Mouse (Mus musculus) heart, embryonic 10.5 days (tissue): ENCODE measurements around the gene Rftn1. TPM values are rescaled to one million over a fixed set of nuclear protein-coding genes. Genes with fewer than 3 reads are reported as not detected.
"Not testable (repeated sequence)": the region's sequence is repeated elsewhere in the genome, so short reads cannot be mapped to it uniquely, and the experiment has no call there.

Source experiments
- DNase-seq: peaks from one replicate; pipeline ENCODE4 v3.0.0-alpha.2; 2017; ENCODE audit warnings: low spot score
- H3K27ac ChIP-seq: fragments of 300-500 bp; sonication (generic); 2 replicates; pipeline ENCODE4 v1.5.1; 2016; ENCODE audit warnings: mild to moderate bottlenecking
- H3K27me3 ChIP-seq: fragments of 300-500 bp; sonication (generic); 2 replicates; pipeline ENCODE4 v1.6.1; 2016; ENCODE audit warnings: mild to moderate bottlenecking; ENCODE audit not compliant: poor library complexity, insufficient read depth, severe bottlenecking
- H3K36me3 ChIP-seq: fragments of 300-500 bp; sonication (generic); 2 replicates; pipeline ENCODE4 v1.6.1; 2016; ENCODE audit warnings: mild to moderate bottlenecking, moderate library complexity
- H3K4me1 ChIP-seq: fragments of 300-500 bp; sonication (generic); 2 replicates; pipeline ENCODE4 v1.6.1; 2016; ENCODE audit warnings: mild to moderate bottlenecking
- H3K4me3 ChIP-seq: fragments of 300-500 bp; sonication (generic); 2 replicates; pipeline ENCODE4 v1.5.1; 2016; ENCODE audit warnings: mild to moderate bottlenecking, moderate library complexity
- H3K9me3 ChIP-seq: fragments of 300-500 bp; sonication (generic); 2 replicates; pipeline ENCODE4 v1.6.1; 2016; ENCODE audit warnings: mild to moderate bottlenecking, moderate library complexity
- WGBS: fragments of 180-500 bp; shearing (Covaris S2); methylation state at CpG from one replicate; pipeline ENCODE4 v1.1.7; 2016; 5-methylcytosine and 5-hydroxymethylcytosine counted together
- polyA plus RNA-seq: library from polyadenylated mRNA; unstranded; fragments of >200 nt; fragmentation: Nextera tagmentation; extraction: Ambion mirVana; gene quantifications from 2 replicates; pipeline ENCODE4 v1.2.1, GENCODE M21; 2016

Gene Rftn1
- polyA plus RNA-seq, 1 experiment from 2014 or later: 9.2 TPM

GRCm38 (mm10) chr17:50128392-50128791, 62.1 kb downstream of the Rftn1 start:
- WGBS: 78% methylated on average over 3 of the region's 3 CpGs
- Histone ChIP-seq H3K9me3 (no peaks in the 10 kb centered on the region), H3K27ac (no peak overlapping the region), H3K4me1 (peaks cover 20% of the 10 kb centered on the region), H3K36me3 (no peaks in the 10 kb centered on the region), H3K27me3 (no peaks in the 10 kb centered on the region), H3K4me3 (no peak overlapping the region)
- DNase-seq: no peak

- no peak overlapping the region for H3K4me3 ChIP-seq
- H3K27ac ChIP-seq: no peak overlapping the region
- peaks cover 30% of the 10 kb centered on the region for H3K4me1 ChIP-seq
- no peaks in the 10 kb centered on the region for H3K36me3 ChIP-seq
- H3K27me3 ChIP-seq: no peaks in the 10 kb centered on the region
- DNase-seq: no peak
- WGBS: 84% methylated on average over 9 of the region's 9 CpGs
- H3K9me3 ChIP-seq: no peaks in the 10 kb centered on the region
These were observed 63.2 kb downstream of the Rftn1 start for GRCm38 (mm10) chr17:50127045-50127813.

GRCm38 (mm10) chr17:50126545-50126944, 63.9 kb downstream of the Rftn1 start:
- DNase-seq: no peak
- Histone ChIP-seq H3K27me3 (no peaks in the 10 kb centered on the region), H3K9me3 (no peaks in the 10 kb centered on the region), H3K36me3 (no peaks in the 10 kb centered on the region), H3K4me1 (peaks cover 30% of the 10 kb centered on the region), H3K4me3 (no peak overlapping the region), H3K27ac (no peak overlapping the region)
- 71% methylated on average over 2 of the region's 2 CpGs for WGBS

- no peak for DNase-seq
- peaks cover 31% of the 10 kb centered on the region for H3K4me1 ChIP-seq
- no peaks in the 10 kb centered on the region for H3K9me3 ChIP-seq
- H3K4me3 ChIP-seq: no peak overlapping the region
- no peak overlapping the region for H3K27ac ChIP-seq
- H3K36me3 ChIP-seq: no peaks in the 10 kb centered on the region
- H3K27me3 ChIP-seq: no peaks in the 10 kb centered on the region
- WGBS: 80% methylated on average over 5 of the region's 5 CpGs
These were observed 64.6 kb downstream of the Rftn1 start for GRCm38 (mm10) chr17:50125900-50126299.

GRCm38 (mm10) chr17:50125245-50125798, 65.2 kb downstream of the Rftn1 start:
- no peak overlapping the region for H3K27ac ChIP-seq
- H3K4me1 ChIP-seq: peaks cover 34% of the 10 kb centered on the region
- DNase-seq: no peak
- no peaks in the 10 kb centered on the region for H3K27me3 ChIP-seq
- no peaks in the 10 kb centered on the region for H3K36me3 ChIP-seq
- H3K4me3 ChIP-seq: no peak overlapping the region
- 81% methylated on average over 3 of the region's 3 CpGs for WGBS
- H3K9me3 ChIP-seq: no peaks in the 10 kb centered on the region

- WGBS: 63% methylated on average over 4 of the region's 4 CpGs
- no peak for DNase-seq
- no peaks in the 10 kb centered on the region for H3K27me3 ChIP-seq
- peaks cover 35% of the 10 kb centered on the region for H3K4me1 ChIP-seq
- no peaks in the 10 kb centered on the region for H3K36me3 ChIP-seq
- H3K4me3 ChIP-seq: no peak overlapping the region
- H3K27ac ChIP-seq: no peak overlapping the region
- H3K9me3 ChIP-seq: no peaks in the 10 kb centered on the region
These were observed 65.8 kb downstream of the Rftn1 start for GRCm38 (mm10) chr17:50124708-50125107.

GRCm38 (mm10) chr17:50122555-50122954, 67.9 kb downstream of the Rftn1 start:
- Histone ChIP-seq H3K4me1 (peaks cover 29% of the 10 kb centered on the region; the same call in 1 of the 2 replicates), H3K36me3 (no peaks in the 10 kb centered on the region), H3K27me3 (no peaks in the 10 kb centered on the region), H3K27ac (no peak overlapping the region), H3K9me3 (no peaks in the 10 kb centered on the region), H3K4me3 (no peak overlapping the region)
- 63% methylated on average over 8 of the region's 8 CpGs for WGBS
- no peak for DNase-seq

GRCm38 (mm10) chr17:50120098-50120497, 70.4 kb downstream of the Rftn1 start:
- H3K27ac ChIP-seq: no peak overlapping the region
- no peaks in the 10 kb centered on the region for H3K27me3 ChIP-seq
- H3K36me3 ChIP-seq: no peaks in the 10 kb centered on the region
- no peak overlapping the region for H3K4me3 ChIP-seq
- H3K9me3 ChIP-seq: no peaks in the 10 kb centered on the region
- DNase-seq: no peak
- WGBS: 55% methylated on average over 4 of the region's 4 CpGs
- H3K4me1 ChIP-seq: peaks cover 26% of the 10 kb centered on the region; the same call in 1 of the 2 replicates

- DNase-seq: no peak
- no peaks in the 10 kb centered on the region for H3K9me3 ChIP-seq
- no peaks in the 10 kb centered on the region for H3K36me3 ChIP-seq
- H3K4me1 ChIP-seq: 0 out of 2 replicates have a peak, but pooled peaks cover 10% of the 10 kb centered on the region
- 85% methylated on average over 7 of the region's 7 CpGs for WGBS
- no peaks in the 10 kb centered on the region for H3K27me3 ChIP-seq
- H3K4me3 ChIP-seq: no peak overlapping the region
- no peak overlapping the region for H3K27ac ChIP-seq
These were observed 73.0 kb downstream of the Rftn1 start for GRCm38 (mm10) chr17:50117461-50117860.

- Histone ChIP-seq H3K4me1 (0 out of 2 replicates have a peak, but pooled peaks cover 9% of the 10 kb centered on the region), H3K4me3 (no peak overlapping the region), H3K9me3 (no peaks in the 10 kb centered on the region), H3K36me3 (no peaks in the 10 kb centered on the region), H3K27me3 (no peaks in the 10 kb centered on the region), H3K27ac (no peak overlapping the region)
- DNase-seq: no peak
- WGBS: 74% methylated on average over 3 of the region's 3 CpGs
These were observed 73.5 kb downstream of the Rftn1 start for GRCm38 (mm10) chr17:50116980-50117379.

GRCm38 (mm10) chr17:50116401-50116800, 74.1 kb downstream of the Rftn1 start:
- not testable (repeated sequence) for H3K36me3 ChIP-seq, H3K4me3 ChIP-seq, H3K4me1 ChIP-seq, DNase-seq, H3K27ac ChIP-seq, H3K27me3 ChIP-seq, H3K9me3 ChIP-seq
- WGBS: 85% methylated on average over 1 of the region's 1 CpGs

- not testable (repeated sequence) for H3K36me3 ChIP-seq, H3K9me3 ChIP-seq, H3K4me3 ChIP-seq, H3K27ac ChIP-seq, H3K27me3 ChIP-seq, H3K4me1 ChIP-seq, DNase-seq
- 91% methylated on average over 3 of the region's 3 CpGs for WGBS
These were observed 74.8 kb downstream of the Rftn1 start for GRCm38 (mm10) chr17:50115716-50116115.

GRCm38 (mm10) chr17:50114659-50115058, 75.8 kb downstream of the Rftn1 start:
- Histone ChIP-seq H3K27me3 (no peaks in the 10 kb centered on the region), H3K27ac (no peak overlapping the region), H3K36me3 (no peaks in the 10 kb centered on the region), H3K9me3 (no peaks in the 10 kb centered on the region), H3K4me3 (no peak overlapping the region), H3K4me1 (no peaks in the 10 kb centered on the region)
- 84% methylated on average over 8 of the region's 8 CpGs for WGBS
- no peak for DNase-seq
